Mouse (Mus musculus): ENCODE data around the gene Dedd2. TPM values are rescaled to one million over a fixed set of nuclear protein-coding genes. Genes with fewer than 3 reads are reported as not detected.

Dedd2 gene
- polyA plus RNA-seq, 1 experiment from 2014 or later: 14.9 TPM

- peak overlapping the region; percentile 87 for H3K27ac ChIP-seq (ENCODE audit: low read depth, low read length)
- H3K4me3 ChIP-seq (ENCODE audit: low read depth, low read length): peak overlapping the region; percentile 71
- H3K27me3 ChIP-seq (ENCODE audit: control insufficient read depth, insufficient read depth, low read length): no peaks in the 10 kb centered on the region
- peak overlapping the region; percentile 70; the same call in 1 of the 2 replicates for H3K9ac ChIP-seq (replicated peaks; ENCODE audit: low read depth, low read length)
- H3K4me1 ChIP-seq (ENCODE audit: control insufficient read depth, insufficient read depth, low read length): peaks cover 21% of the 10 kb centered on the region
- H3K36me3 ChIP-seq (ENCODE audit: control insufficient read depth, insufficient read depth, low read length): no peaks in the 10 kb centered on the region
- 3% methylated on average over 18 of the region's 18 CpGs for WGBS
- ATAC-seq (ENCODE audit: low read depth): peak; percentile 19; the same call in 1 of the 2 replicates
- no peaks in the 10 kb centered on the region for H3K9me3 ChIP-seq (ENCODE audit: control insufficient read depth, low read length)
- H3K4me2 ChIP-seq (ENCODE audit: low read depth, low read length): peak overlapping the region; percentile 99
Observed at GRCm38 (mm10) chr7:25248018-25248647, 27.7 kb upstream of the Dedd2 start.

- Histone ChIP-seq H3K9me3 (ENCODE audit: control insufficient read depth, low read length) (no peaks in the 10 kb centered on the region), H3K36me3 (ENCODE audit: control insufficient read depth, insufficient read depth, low read length) (no peaks in the 10 kb centered on the region), H3K4me1 (ENCODE audit: control insufficient read depth, insufficient read depth, low read length) (peaks cover 21% of the 10 kb centered on the region), H3K4me3 (ENCODE audit: low read depth, low read length) (peak overlapping the region; percentile 71), H3K27ac (ENCODE audit: low read depth, low read length) (peak overlapping the region; percentile 87), H3K27me3 (ENCODE audit: control insufficient read depth, insufficient read depth, low read length) (no peaks in the 10 kb centered on the region), H3K4me2 (ENCODE audit: low read depth, low read length) (peak overlapping the region; percentile 99), H3K9ac (replicated peaks; ENCODE audit: low read depth, low read length) (peak overlapping the region; percentile 70; the same call in 1 of the 2 replicates)
- whole genome bisulfite sequencing: 15% methylated on average over 3 of the region's 3 CpGs
- ATAC-seq (ENCODE audit: low read depth): no peak
Observed at GRCm38 (mm10) chr7:25247498-25247897, 27.1 kb upstream of the Dedd2 start.

GRCm38 (mm10) chr7:25246759-25247137, 26.3 kb upstream of the Dedd2 start:
- WGBS: 30% methylated on average over 4 of the region's 4 CpGs
- H3K36me3 ChIP-seq (ENCODE audit: control insufficient read depth, insufficient read depth, low read length): no peaks in the 10 kb centered on the region
- peak overlapping the region; percentile 87 for H3K27ac ChIP-seq (ENCODE audit: low read depth, low read length)
- H3K4me3 ChIP-seq (ENCODE audit: low read depth, low read length): peak overlapping the region; percentile 71; the same call in 1 of the 2 replicates
- no peak for ATAC-seq (ENCODE audit: low read depth)
- H3K9ac ChIP-seq (replicated peaks; ENCODE audit: low read depth, low read length): peak overlapping the region; percentile 4; the same call in 1 of the 2 replicates
- no peaks in the 10 kb centered on the region for H3K9me3 ChIP-seq (ENCODE audit: control insufficient read depth, low read length)
- no peaks in the 10 kb centered on the region for H3K27me3 ChIP-seq (ENCODE audit: control insufficient read depth, insufficient read depth, low read length)
- peak overlapping the region; percentile 99 for H3K4me2 ChIP-seq (ENCODE audit: low read depth, low read length)
- peaks cover 18% of the 10 kb centered on the region for H3K4me1 ChIP-seq (ENCODE audit: control insufficient read depth, insufficient read depth, low read length)

- H3K4me1 ChIP-seq (ENCODE audit: control insufficient read depth, insufficient read depth, low read length): peaks cover 13% of the 10 kb centered on the region
- H3K9me3 ChIP-seq (ENCODE audit: control insufficient read depth, low read length): no peaks in the 10 kb centered on the region
- no peak overlapping the region; the same call in 1 of the 2 replicates for H3K4me3 ChIP-seq (ENCODE audit: low read depth, low read length)
- H3K27me3 ChIP-seq (ENCODE audit: control insufficient read depth, insufficient read depth, low read length): no peaks in the 10 kb centered on the region
- H3K9ac ChIP-seq (replicated peaks; ENCODE audit: low read depth, low read length): no peak overlapping the region
- H3K27ac ChIP-seq (ENCODE audit: low read depth, low read length): peak overlapping the region; percentile 87; the same call in 1 of the 2 replicates
- ATAC-seq (ENCODE audit: low read depth): no peak
- H3K4me2 ChIP-seq (ENCODE audit: low read depth, low read length): peak overlapping the region; percentile 99
- no peaks in the 10 kb centered on the region for H3K36me3 ChIP-seq (ENCODE audit: control insufficient read depth, insufficient read depth, low read length)
- WGBS: 51% methylated on average over 20 of the region's 20 CpGs
Observed at GRCm38 (mm10) chr7:25246079-25246758, 25.8 kb upstream of the Dedd2 start.

- Histone ChIP-seq H3K27ac (ENCODE audit: low read depth, low read length) (no peak overlapping the region), H3K27me3 (ENCODE audit: control insufficient read depth, insufficient read depth, low read length) (no peaks in the 10 kb centered on the region), H3K4me1 (ENCODE audit: control insufficient read depth, insufficient read depth, low read length) (peaks cover 12% of the 10 kb centered on the region; the same call in 1 of the 2 replicates), H3K4me3 (ENCODE audit: low read depth, low read length) (no peak overlapping the region), H3K4me2 (ENCODE audit: low read depth, low read length) (no peak overlapping the region), H3K36me3 (ENCODE audit: control insufficient read depth, insufficient read depth, low read length) (no peaks in the 10 kb centered on the region), H3K9me3 (ENCODE audit: control insufficient read depth, low read length) (no peaks in the 10 kb centered on the region), H3K9ac (replicated peaks; ENCODE audit: low read depth, low read length) (no peak overlapping the region)
- ATAC-seq (ENCODE audit: low read depth): no peak
- 90% methylated on average over 28 of the region's 30 CpGs for WGBS
Observed at GRCm38 (mm10) chr7:25244562-25245369, 24.4 kb upstream of the Dedd2 start.

- peaks cover 12% of the 10 kb centered on the region; the same call in 1 of the 2 replicates for H3K4me1 ChIP-seq (ENCODE audit: control insufficient read depth, insufficient read depth, low read length)
- ATAC-seq (ENCODE audit: low read depth): no peak
- H3K4me3 ChIP-seq (ENCODE audit: low read depth, low read length): no peak overlapping the region
- no peak overlapping the region for H3K27ac ChIP-seq (ENCODE audit: low read depth, low read length)
- H3K9ac ChIP-seq (replicated peaks; ENCODE audit: low read depth, low read length): no peak overlapping the region
- 92% methylated on average over 4 of the region's 4 CpGs for WGBS
- no peaks in the 10 kb centered on the region for H3K36me3 ChIP-seq (ENCODE audit: control insufficient read depth, insufficient read depth, low read length)
- no peaks in the 10 kb centered on the region for H3K27me3 ChIP-seq (ENCODE audit: control insufficient read depth, insufficient read depth, low read length)
- H3K9me3 ChIP-seq (ENCODE audit: control insufficient read depth, low read length): no peaks in the 10 kb centered on the region
- no peak overlapping the region for H3K4me2 ChIP-seq (ENCODE audit: low read depth, low read length)
Observed at GRCm38 (mm10) chr7:25243361-25243760, 22.9 kb upstream of the Dedd2 start.

- peaks cover 9% of the 10 kb centered on the region for H3K4me1 ChIP-seq (ENCODE audit: control insufficient read depth, insufficient read depth, low read length)
- no peak overlapping the region for H3K4me2 ChIP-seq (ENCODE audit: low read depth, low read length)
- WGBS: 24% methylated on average over 2 of the region's 2 CpGs
- no peaks in the 10 kb centered on the region for H3K36me3 ChIP-seq (ENCODE audit: control insufficient read depth, insufficient read depth, low read length)
- H3K4me3 ChIP-seq (ENCODE audit: low read depth, low read length): no peak overlapping the region
- H3K9me3 ChIP-seq (ENCODE audit: control insufficient read depth, low read length): no peaks in the 10 kb centered on the region
- no peak overlapping the region for H3K9ac ChIP-seq (replicated peaks; ENCODE audit: low read depth, low read length)
- no peak for ATAC-seq (ENCODE audit: low read depth)
- no peak overlapping the region for H3K27ac ChIP-seq (ENCODE audit: low read depth, low read length)
- H3K27me3 ChIP-seq (ENCODE audit: control insufficient read depth, insufficient read depth, low read length): no peaks in the 10 kb centered on the region
Observed at GRCm38 (mm10) chr7:25241062-25241461, 20.6 kb upstream of the Dedd2 start.

GRCm38 (mm10) chr7:25240631-25241030, 20.2 kb upstream of the Dedd2 start:
- no peak for ATAC-seq (ENCODE audit: low read depth)
- Histone ChIP-seq H3K36me3 (ENCODE audit: control insufficient read depth, insufficient read depth, low read length) (no peaks in the 10 kb centered on the region), H3K27ac (ENCODE audit: low read depth, low read length) (no peak overlapping the region), H3K27me3 (ENCODE audit: control insufficient read depth, insufficient read depth, low read length) (no peaks in the 10 kb centered on the region), H3K9me3 (ENCODE audit: control insufficient read depth, low read length) (no peaks in the 10 kb centered on the region), H3K9ac (replicated peaks; ENCODE audit: low read depth, low read length) (no peak overlapping the region), H3K4me3 (ENCODE audit: low read depth, low read length) (no peak overlapping the region), H3K4me1 (ENCODE audit: control insufficient read depth, insufficient read depth, low read length) (peaks cover 12% of the 10 kb centered on the region), H3K4me2 (ENCODE audit: low read depth, low read length) (no peak overlapping the region)
- WGBS: 65% methylated on average over 7 of the region's 7 CpGs
